Mouse (Mus musculus) activated CD4-positive, CD25-positive, alpha-beta regulatory T cell (primary cell): ENCODE results near the gene Ifnab. TPM values are rescaled to one million over a fixed set of nuclear protein-coding genes. Genes with fewer than 3 reads are reported as not detected.

Experiments
- polyA plus RNA-seq, 2 experiments: library from polyadenylated mRNA; unstranded; fragments of 100-300 nt; shearing (Covaris generic); gene quantifications; one replicate each; pipeline ENCODE4 v1.2.1; 2017

Ifnab gene
- not detected for polyA plus RNA-seq

DNA sequence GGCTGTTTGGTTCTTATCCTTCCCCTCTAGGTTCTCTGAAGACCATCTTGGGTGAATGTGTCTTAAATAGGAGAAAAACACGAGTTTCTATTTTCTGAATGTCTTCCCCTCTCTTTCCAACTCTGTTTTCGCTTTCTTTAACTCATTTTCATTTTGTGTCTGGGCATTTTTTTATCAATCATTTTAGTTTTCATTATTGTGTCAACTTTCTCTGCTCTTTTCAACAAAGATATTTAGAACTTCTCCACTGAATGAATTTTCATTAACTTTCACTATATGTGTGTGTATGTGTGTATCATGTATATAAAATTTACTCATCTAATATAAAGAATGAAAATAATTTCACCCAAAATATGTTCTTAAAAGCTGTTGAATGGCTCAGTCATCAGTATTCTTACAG, at the start of gene Ifnab:
Ifnab (minus strand) TSS at position 101 of the 400 bp plus-strand sequence.

GRCm38 (mm10) chr4:88721791-88722721, 30.9 kb upstream of the Ifnab start, which contains the start of the genes Gm26566 and Klhl9:
Gene Gm26566, plus strand, starts transcription at chr4:88721805.
Gene Klhl9, minus strand, starts transcription at chr4:88722465.

GRCm38 (mm10) chr4:88683812-88684211, 7.3 kb downstream of the Ifnab start, which contains the start of gene Ifna2:
Gene Ifna2, minus strand, starts transcription at chr4:88683912.

GRCm38 (mm10) chr4:88676824-88677223, 14.3 kb downstream of the Ifnab start, which contains the start of gene Ifna16:
Gene Ifna16, minus strand, starts transcription at chr4:88676924.

DNA sequence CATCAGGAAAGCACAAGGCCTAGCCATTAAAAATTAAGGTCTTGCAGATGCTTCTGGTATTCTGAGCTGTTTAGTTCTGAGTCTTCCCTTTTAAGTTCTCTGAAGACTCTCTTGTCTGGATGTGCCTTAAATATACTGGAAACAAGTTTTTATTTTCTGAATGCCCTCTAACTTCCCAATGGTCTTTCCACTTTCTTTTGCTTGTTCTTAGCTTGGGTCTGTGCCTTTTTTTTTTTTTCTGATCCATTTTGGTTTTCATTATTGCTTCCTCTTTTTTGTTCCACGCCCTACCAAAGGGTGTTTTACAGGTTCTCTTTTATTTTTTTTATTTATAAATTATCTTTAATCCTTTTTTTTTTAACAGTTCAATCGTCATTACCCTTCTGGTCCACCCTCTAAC, 46.8 kb downstream of the Ifnab start, which contains the start of gene Ifna13:
Ifna13 (minus strand) TSS at position 101 of the 400 bp plus-strand sequence.

Other genes with a start within 250 kb of the Ifnab start
- not detected for gene Ifnb1, start 168.6 kb downstream of the Ifnab start, polyA plus RNA-seq
- under 1 TPM in 1 of 2 experiments, not detected in 1; 0.60 TPM for gene Ifna15, start 133.1 kb downstream of the Ifnab start, polyA plus RNA-seq
- not detected for gene Ifna14, start 119.6 kb downstream of the Ifnab start, polyA plus RNA-seq
- not detected for gene Ifna9, start 99.0 kb downstream of the Ifnab start, polyA plus RNA-seq
- gene Ifna12, start 88.0 kb downstream of the Ifnab start, polyA plus RNA-seq: not detected
- gene C87499, start 56.9 kb downstream of the Ifnab start, polyA plus RNA-seq: not detected
- gene Ifna13, start 46.9 kb downstream of the Ifnab start, polyA plus RNA-seq: not detected
- gene Ifna16, start 14.4 kb downstream of the Ifnab start, polyA plus RNA-seq: not detected
- gene Ifna2, start 7.4 kb downstream of the Ifnab start, polyA plus RNA-seq: not detected
- gene Gm26566, start 30.4 kb upstream of the Ifnab start, polyA plus RNA-seq: under 1 TPM in 1 of 2 experiments, not detected in 1; 0.48 TPM
- 10 to 100 TPM; 18.8 to 27.9 TPM for gene Klhl9, start 31.1 kb upstream of the Ifnab start, polyA plus RNA-seq
- not detected for gene Gm13271, start 63.5 kb upstream of the Ifnab start, polyA plus RNA-seq
- gene Gm13283, start 68.8 kb upstream of the Ifnab start, polyA plus RNA-seq: under 1 TPM; 0.75 to 0.85 TPM
- under 1 TPM in 1 of 2 experiments, not detected in 1; 0.19 TPM for gene Gm13290, start 82.5 kb upstream of the Ifnab start, polyA plus RNA-seq
- gene Gm13289, start 85.6 kb upstream of the Ifnab start, polyA plus RNA-seq: not detected
- gene Gm13272, start 88.5 kb upstream of the Ifnab start, polyA plus RNA-seq: not detected
- gene Ifnz, start 90.8 kb upstream of the Ifnab start, polyA plus RNA-seq: under 1 TPM in 1 of 2 experiments, not detected in 1; 0.48 TPM
- not detected for gene Gm13276, start 94.3 kb upstream of the Ifnab start, polyA plus RNA-seq
- gene Gm13277, start 97.3 kb upstream of the Ifnab start, polyA plus RNA-seq: not detected
- gene Gm13278, start 100.2 kb upstream of the Ifnab start, polyA plus RNA-seq: not detected
- gene Gm13275, start 103.1 kb upstream of the Ifnab start, polyA plus RNA-seq: not detected
- gene Gm13279, start 106.0 kb upstream of the Ifnab start, polyA plus RNA-seq: not detected
- gene Gm13285, start 108.3 kb upstream of the Ifnab start, polyA plus RNA-seq: 1 to 10 TPM in 1 of 2 experiments, under 1 TPM in 1; 0.80 to 1.1 TPM
- not detected for gene Gm13287, start 111.9 kb upstream of the Ifnab start, polyA plus RNA-seq
- under 1 TPM in 1 of 2 experiments, not detected in 1; 0.10 TPM for gene Gm13288, start 114.2 kb upstream of the Ifnab start, polyA plus RNA-seq
- not detected for gene Ifna7, start 124.9 kb upstream of the Ifnab start, polyA plus RNA-seq
- not detected for gene Ifna11, start 128.6 kb upstream of the Ifnab start, polyA plus RNA-seq
- gene Ifna6, start 136.1 kb upstream of the Ifnab start, polyA plus RNA-seq: not detected
- not detected for gene Ifna5, start 144.2 kb upstream of the Ifnab start, polyA plus RNA-seq
- gene Ifna4, start 150.5 kb upstream of the Ifnab start, polyA plus RNA-seq: not detected
- gene Ifna1, start 158.7 kb upstream of the Ifnab start, polyA plus RNA-seq: not detected
- not detected for gene Ifne, start 188.8 kb upstream of the Ifnab start, polyA plus RNA-seq